Mouse (Mus musculus) neural tube, embryonic 15.5 days (tissue): ENCODE data around the gene Atp23. TPM values are rescaled to one million over a fixed set of nuclear protein-coding genes. Genes with fewer than 3 reads are reported as not detected.

Experiments used
- ATAC-seq: fragments of 200-750 bp; cut with Nextera tagmentation; 2 replicates; pipeline ENCODE4 v1.8.0; 2017; ENCODE audit warnings: mild to moderate bottlenecking, moderate TSS enrichment, moderate library complexity; ENCODE audit not compliant: low FRiP score
- H3K27ac ChIP-seq: fragments of 300-500 bp; sonication (generic); replicated peaks from 2 replicates; pipeline ENCODE4 v1.5.1; 2015; ENCODE audit warnings: mild to moderate bottlenecking, inconsistent platforms
- H3K27me3 ChIP-seq: fragments of 300-500 bp; sonication (generic); replicated peaks from 2 replicates; pipeline ENCODE4 v1.6.1; 2015; ENCODE audit warnings: inconsistent platforms
- H3K36me3 ChIP-seq: fragments of 300-500 bp; sonication (generic); 2 replicates; pipeline ENCODE4 v1.6.1; 2015; ENCODE audit warnings: inconsistent platforms
- H3K4me1 ChIP-seq: fragments of 300-500 bp; sonication (generic); 2 replicates; pipeline ENCODE4 v1.6.1; 2015; ENCODE audit warnings: inconsistent platforms
- H3K4me2 ChIP-seq: fragments of 300-500 bp; sonication (generic); 2 replicates; pipeline ENCODE4 v1.6.1; 2015; ENCODE audit warnings: inconsistent platforms, mild to moderate bottlenecking, moderate library complexity
- H3K4me3 ChIP-seq: fragments of 300-500 bp; sonication (generic); replicated peaks from 2 replicates; pipeline ENCODE4 v1.5.1; 2015; ENCODE audit warnings: mild to moderate bottlenecking, inconsistent platforms
- H3K9ac ChIP-seq: fragments of 300-500 bp; sonication (generic); replicated peaks from 2 replicates; pipeline ENCODE4 v1.6.1; 2015; ENCODE audit warnings: mild to moderate bottlenecking, inconsistent platforms
- H3K9me3 ChIP-seq: fragments of 300-500 bp; sonication (generic); replicated peaks from 2 replicates; pipeline ENCODE4 v1.6.1; 2016; ENCODE audit warnings: inconsistent platforms
- whole genome bisulfite sequencing: fragments of 180-500 bp; shearing (Covaris S2); methylation state at CpG from one replicate; pipeline ENCODE4 v1.1.7; 2015; ENCODE audit warnings: mixed read lengths; 5-methylcytosine and 5-hydroxymethylcytosine counted together
- polyA plus RNA-seq: library from polyadenylated mRNA; unstranded; fragments of >200 nt; fragmentation: Nextera tagmentation; extraction: Ambion mirVana; gene quantifications from 2 replicates; pipeline ENCODE4 v1.2.1, GENCODE M21; 2015

Atp23 gene
- 15.0 and 18.2 TPM in 2 replicates for polyA plus RNA-seq

GRCm38 (mm10) chr10:126900821-126901487, at the start of gene Atp23:
Gene Atp23, minus strand, starts transcription at chr10:126901355.
- WGBS: under 1% methylated on average over 46 of the region's 56 CpGs
- Histone ChIP-seq H3K4me3 (peak within 1 kb of the TSS; percentile 76), H3K27me3 (0 out of 2 replicates have a peak, but pooled peaks cover 3% of the 10 kb centered on the region), H3K4me1 (peaks cover 20% of the 10 kb centered on the region), H3K9me3 (no peaks in the 10 kb centered on the region), H3K9ac (peak within 1 kb of the TSS; percentile 69), H3K4me2 (peak within 1 kb of the TSS; percentile 93), H3K36me3 (peaks cover 10% of the 10 kb centered on the region), H3K27ac (peak within 1 kb of the TSS; percentile 61; the same call in 1 of the 2 replicates)
- ATAC-seq: peak; percentile 83

GRCm38 (mm10) chr10:126950572-126950971, 49.4 kb upstream of the Atp23 start:
- Histone ChIP-seq H3K27me3 (peaks cover 13% of the 10 kb centered on the region; the same call in 1 of the 2 replicates), H3K4me3 (no peak overlapping the region), H3K4me1 (no peaks in the 10 kb centered on the region), H3K9me3 (0 out of 2 replicates have a peak, but pooled peaks cover 2% of the 10 kb centered on the region), H3K4me2 (no peak overlapping the region), H3K27ac (no peak overlapping the region), H3K36me3 (no peaks in the 10 kb centered on the region), H3K9ac (no peak overlapping the region)
- ATAC-seq: no peak
- WGBS: 93% methylated on average over 4 of the region's 4 CpGs

GRCm38 (mm10) chr10:126949824-126950223, 48.7 kb upstream of the Atp23 start:
- Histone ChIP-seq H3K4me2 (no peak overlapping the region), H3K9ac (no peak overlapping the region), H3K9me3 (0 out of 2 replicates have a peak, but pooled peaks cover 2% of the 10 kb centered on the region), H3K27ac (no peak overlapping the region), H3K36me3 (no peaks in the 10 kb centered on the region), H3K4me3 (no peak overlapping the region), H3K27me3 (peaks cover 5% of the 10 kb centered on the region; the same call in 1 of the 2 replicates), H3K4me1 (no peaks in the 10 kb centered on the region)
- WGBS: 72% methylated on average over 5 of the region's 5 CpGs
- no peak for ATAC-seq

GRCm38 (mm10) chr10:126945531-126945930, 44.4 kb upstream of the Atp23 start:
- 0 out of 2 replicates have a peak, but pooled peaks cover 2% of the 10 kb centered on the region for H3K9me3 ChIP-seq
- WGBS: 88% methylated on average over 5 of the region's 5 CpGs
- no peak overlapping the region for H3K27ac ChIP-seq
- no peak overlapping the region for H3K4me2 ChIP-seq
- no peak for ATAC-seq
- no peak overlapping the region for H3K9ac ChIP-seq
- no peaks in the 10 kb centered on the region for H3K4me1 ChIP-seq
- no peak overlapping the region for H3K4me3 ChIP-seq
- no peaks in the 10 kb centered on the region for H3K27me3 ChIP-seq
- H3K36me3 ChIP-seq: no peaks in the 10 kb centered on the region

- ATAC-seq: no peak
- no peak overlapping the region for H3K9ac ChIP-seq
- 80% methylated on average over 7 of the region's 7 CpGs for WGBS
- no peaks in the 10 kb centered on the region for H3K27me3 ChIP-seq
- no peak overlapping the region for H3K4me2 ChIP-seq
- 0 out of 2 replicates have a peak, but pooled peaks cover 1% of the 10 kb centered on the region for H3K9me3 ChIP-seq
- no peaks in the 10 kb centered on the region for H3K4me1 ChIP-seq
- H3K4me3 ChIP-seq: no peak overlapping the region
- no peaks in the 10 kb centered on the region for H3K36me3 ChIP-seq
- H3K27ac ChIP-seq: no peak overlapping the region
Measured at GRCm38 (mm10) chr10:126940949-126941348, 39.8 kb upstream of the Atp23 start.

- no peak overlapping the region for H3K4me2 ChIP-seq
- H3K4me1 ChIP-seq: peaks cover 10% of the 10 kb centered on the region
- WGBS: 64% methylated on average over 18 of the region's 18 CpGs
- H3K9me3 ChIP-seq: no peaks in the 10 kb centered on the region
- H3K4me3 ChIP-seq: no peak overlapping the region
- H3K36me3 ChIP-seq: no peaks in the 10 kb centered on the region
- ATAC-seq: no peak
- H3K9ac ChIP-seq: peak overlapping the region; percentile 20; the same call in 1 of the 2 replicates
- peak overlapping the region; percentile 10; the same call in 1 of the 2 replicates for H3K27ac ChIP-seq
- no peaks in the 10 kb centered on the region for H3K27me3 ChIP-seq
Measured at GRCm38 (mm10) chr10:126935556-126936381, 34.6 kb upstream of the Atp23 start.

- Histone ChIP-seq H3K4me1 (peaks cover 16% of the 10 kb centered on the region), H3K27me3 (no peaks in the 10 kb centered on the region), H3K4me2 (no peak overlapping the region), H3K36me3 (no peaks in the 10 kb centered on the region), H3K27ac (peak overlapping the region; percentile 10; the same call in 1 of the 2 replicates), H3K4me3 (no peak overlapping the region), H3K9me3 (no peaks in the 10 kb centered on the region), H3K9ac (no peak overlapping the region)
- ATAC-seq: no peak
- 74% methylated on average over 8 of the region's 8 CpGs for WGBS
Measured at GRCm38 (mm10) chr10:126935121-126935520, 34.0 kb upstream of the Atp23 start.

GRCm38 (mm10) chr10:126934561-126934960, 33.4 kb upstream of the Atp23 start:
- no peak overlapping the region for H3K4me3 ChIP-seq
- no peaks in the 10 kb centered on the region for H3K9me3 ChIP-seq
- H3K9ac ChIP-seq: no peak overlapping the region
- H3K27me3 ChIP-seq: no peaks in the 10 kb centered on the region
- no peak for ATAC-seq
- H3K4me1 ChIP-seq: peaks cover 21% of the 10 kb centered on the region
- no peak overlapping the region for H3K27ac ChIP-seq
- 93% methylated on average over 13 of the region's 13 CpGs for WGBS
- H3K36me3 ChIP-seq: no peaks in the 10 kb centered on the region
- H3K4me2 ChIP-seq: no peak overlapping the region

- no peaks in the 10 kb centered on the region for H3K9me3 ChIP-seq
- no peak overlapping the region for H3K9ac ChIP-seq
- H3K4me3 ChIP-seq: no peak overlapping the region
- H3K4me1 ChIP-seq: peaks cover 49% of the 10 kb centered on the region
- no peak overlapping the region for H3K4me2 ChIP-seq
- no peaks in the 10 kb centered on the region for H3K36me3 ChIP-seq
- no peak for ATAC-seq
- no peaks in the 10 kb centered on the region for H3K27me3 ChIP-seq
- peak overlapping the region; percentile 72 for H3K27ac ChIP-seq
Measured at GRCm38 (mm10) chr10:126931760-126932139, 30.6 kb upstream of the Atp23 start.

GRCm38 (mm10) chr10:126931123-126931759, 30.1 kb upstream of the Atp23 start:
- Histone ChIP-seq H3K9me3 (no peaks in the 10 kb centered on the region), H3K27ac (peak overlapping the region; percentile 72), H3K27me3 (no peaks in the 10 kb centered on the region; the same call in 1 of the 2 replicates), H3K36me3 (no peaks in the 10 kb centered on the region), H3K4me2 (no peak overlapping the region), H3K9ac (no peak overlapping the region), H3K4me1 (peaks cover 51% of the 10 kb centered on the region), H3K4me3 (no peak overlapping the region)
- WGBS: 79% methylated on average over 8 of the region's 8 CpGs
- no peak for ATAC-seq
